Mouse (Mus musculus) bone marrow, adult 2 months (tissue): ENCODE measurements around the gene Gab3. TPM values are rescaled to one million over a fixed set of nuclear protein-coding genes. Genes with fewer than 3 reads are reported as not detected.
"Not testable (repeated sequence)": the region's sequence is repeated elsewhere in the genome, so short reads cannot be mapped to it uniquely, and the experiment has no call there.

Source experiments
- H3K27ac ChIP-seq: fragments of 200-500 bp; 2 replicates; pipeline ENCODE4 v1.5.1; 2012; ENCODE audit warnings: low read depth, mild to moderate bottlenecking, control low read depth, inconsistent platforms, low read length; ENCODE audit not compliant: control insufficient read depth, poor library complexity, insufficient read depth
- H3K4me1 ChIP-seq: fragments of 200-500 bp; 2 replicates; pipeline ENCODE4 v1.6.1; 2011; ENCODE audit warnings: low read length; ENCODE audit not compliant: control insufficient read depth, insufficient read depth
- H3K4me3 ChIP-seq: fragments of 200-500 bp; replicated peaks from 2 replicates; pipeline ENCODE3; 2011; ENCODE audit warnings: mild to moderate bottlenecking, low read depth, low read length, control low read depth; ENCODE audit not compliant: control insufficient read depth
- CTCF ChIP-seq: fragments of 200-500 bp; IDR thresholded peaks from 2 replicates; pipeline ENCODE4 v1.5.1; 2011; ENCODE audit warnings: low read length, control low read depth; ENCODE audit not compliant: control insufficient read depth, insufficient read depth
- POLR2A ChIP-seq: fragments of 200-500 bp; IDR thresholded peaks from 2 replicates; pipeline ENCODE4 v1.6.1; 2011; ENCODE audit warnings: low read depth, mild to moderate bottlenecking, control low read depth, low read length, borderline replicate concordance; ENCODE audit not compliant: control insufficient read depth
- WGBS: fragments of 180-500 bp; shearing (Covaris S2); methylation state at CpG from one replicate; pipeline ENCODE4 v1.1.7; 2018; 5-methylcytosine and 5-hydroxymethylcytosine counted together
- polyA plus RNA-seq: library from polyadenylated mRNA; stranded (reverse); fragments of >200 nt; gene quantifications from 2 replicates; pipeline ENCODE4 v1.2.4, GENCODE M21; 2011; ENCODE audit warnings: low replicate concordance; ENCODE audit not compliant: missing spikeins, insufficient read depth, insufficient read length

The Gab3 gene
- polyA plus RNA-seq, 1 experiment, result 6.8 TPM

DNA sequence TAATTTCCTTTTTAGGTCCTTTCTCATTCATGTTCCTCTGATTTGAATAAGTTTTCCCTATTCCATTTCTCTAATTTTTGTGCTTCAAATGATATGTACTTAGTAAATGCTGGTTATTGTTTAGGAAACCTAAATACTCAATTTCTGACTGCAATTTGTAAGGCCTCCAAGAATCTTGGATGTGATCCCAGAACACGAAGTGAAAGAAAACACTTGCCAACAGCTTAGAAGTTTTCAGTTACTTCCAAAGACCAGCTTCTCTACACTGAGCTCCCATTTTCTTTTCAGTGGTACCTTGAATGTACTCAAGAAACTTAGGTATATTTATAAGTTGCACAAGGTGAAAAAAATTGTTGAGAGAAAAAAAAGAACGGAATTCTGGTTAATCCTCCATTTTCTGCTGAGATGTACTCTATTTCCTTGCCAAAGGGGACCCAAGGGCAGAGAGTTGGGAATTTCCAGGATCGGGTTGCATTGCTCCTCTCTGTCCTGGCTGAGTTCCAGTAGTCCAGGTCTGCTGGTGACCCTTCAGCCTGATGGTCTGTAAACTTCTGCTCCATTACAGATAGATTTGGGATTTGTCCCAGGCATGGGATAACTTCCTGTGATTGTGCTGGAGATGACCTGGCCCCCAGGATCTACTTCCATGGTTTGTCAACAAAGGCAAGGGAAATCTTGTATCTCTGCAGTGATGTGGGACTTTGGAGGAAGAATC lies 38.2 kb downstream of the Gab3 start:
- Histone ChIP-seq H3K4me3 (no peak overlapping the region), H3K27ac (no peak overlapping the region), H3K4me1 (no peaks in the 10 kb centered on the region; the same call in 1 of the 2 replicates)
- WGBS, result 52% methylated on average over 3 of the region's 3 CpGs
- TF ChIP-seq CTCF (no peak), POLR2A (no peak)

GRCm38 (mm10) chrX:75045931-75046330 lies 39.3 kb downstream of the Gab3 start:
- Histone ChIP-seq H3K4me3 (no peak overlapping the region), H3K27ac (no peak overlapping the region), H3K4me1 (no peaks in the 10 kb centered on the region; the same call in 1 of the 2 replicates)
- WGBS, result 67% methylated on average over 1 of the region's 1 CpGs
- TF ChIP-seq POLR2A (no peak), CTCF (no peak)

GRCm38 (mm10) chrX:75044595-75044994 lies 40.7 kb downstream of the Gab3 start:
- Histone ChIP-seq H3K4me3 (no peak overlapping the region), H3K27ac (no peak overlapping the region), H3K4me1 (no peaks in the 10 kb centered on the region; the same call in 1 of the 2 replicates)
- no peak for TF ChIP-seq CTCF
- no peak for TF ChIP-seq POLR2A
- 41% methylated on average over 4 of the region's 4 CpGs for WGBS

DNA sequence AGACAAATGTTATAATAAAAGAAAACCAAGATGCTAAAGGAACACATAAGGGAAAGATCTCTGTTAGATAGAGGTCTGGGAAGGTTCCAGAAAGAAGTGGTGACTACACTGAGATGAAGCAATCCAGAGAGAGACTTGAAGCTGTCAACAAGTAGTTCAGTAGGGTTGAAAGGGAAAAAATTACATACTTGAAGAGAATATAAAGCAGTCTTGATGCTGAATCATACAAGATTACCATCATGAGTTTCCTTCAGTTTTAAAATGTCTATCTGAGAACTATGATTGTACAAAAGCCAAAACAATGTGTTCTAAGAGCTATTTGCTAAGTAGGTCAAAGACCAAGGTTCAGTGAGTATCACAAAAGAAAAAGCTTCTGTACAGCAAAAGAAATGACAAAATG lies 48.6 kb downstream of the Gab3 start:
- no peaks in the 10 kb centered on the region; the same call in 1 of the 2 replicates for H3K4me1 ChIP-seq
- TF ChIP-seq CTCF (no peak), POLR2A (no peak)
- H3K4me3 ChIP-seq, result no peak overlapping the region
- H3K27ac ChIP-seq, result no peak overlapping the region

GRCm38 (mm10) chrX:75035162-75035561 lies 50.1 kb downstream of the Gab3 start:
- 46% methylated on average over 2 of the region's 2 CpGs for WGBS
- TF ChIP-seq POLR2A (no peak), CTCF (no peak)
- Histone ChIP-seq H3K4me1 (no peaks in the 10 kb centered on the region; the same call in 1 of the 2 replicates), H3K27ac (no peak overlapping the region), H3K4me3 (no peak overlapping the region)

GRCm38 (mm10) chrX:75034054-75034453 lies 51.2 kb downstream of the Gab3 start:
- not testable (repeated sequence) for H3K4me1 ChIP-seq, H3K27ac ChIP-seq, H3K4me3 ChIP-seq
- 16% methylated on average over 1 of the region's 1 CpGs for WGBS

DNA sequence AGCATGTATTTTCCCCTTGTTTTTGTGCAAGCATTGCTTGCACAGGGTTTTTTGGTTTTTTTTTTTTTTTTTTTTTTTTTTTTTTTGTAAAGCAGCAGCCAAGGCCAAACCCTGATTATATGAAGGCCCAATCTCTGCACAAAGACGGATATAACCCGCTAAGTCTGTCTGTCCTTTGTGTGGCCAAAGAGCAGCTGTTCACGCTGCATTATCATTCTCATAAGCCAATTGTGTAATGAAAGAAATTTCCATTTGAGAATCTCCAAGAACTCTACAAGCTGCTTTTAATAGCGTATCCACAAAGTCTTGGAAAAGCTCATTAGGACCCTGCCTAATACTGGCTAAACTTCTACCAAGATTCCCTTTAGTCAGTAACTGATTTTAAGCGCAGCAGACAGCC lies 101.5 kb downstream of the Gab3 start:
- Histone ChIP-seq H3K27ac (no peak overlapping the region), H3K4me1 (no peaks in the 10 kb centered on the region), H3K4me3 (no peak overlapping the region)
- 85% methylated on average over 5 of the region's 5 CpGs for WGBS
- no peak for TF ChIP-seq CTCF
- no peak for TF ChIP-seq POLR2A

- not testable (repeated sequence) for H3K4me1 ChIP-seq, H3K27ac ChIP-seq, H3K4me3 ChIP-seq
- WGBS, result 14% methylated on average over 1 of the region's 2 CpGs
These were observed 122.4 kb downstream of the Gab3 start for GRCm38 (mm10) chrX:74962899-74963298.

GRCm38 (mm10) chrX:74959161-74959560 lies 126.1 kb downstream of the Gab3 start:
- H3K27ac ChIP-seq, H3K4me1 ChIP-seq, H3K4me3 ChIP-seq: not testable (repeated sequence)
- 75% methylated on average over 7 of the region's 7 CpGs for WGBS

Other genes with a start within 250 kb of the Gab3 start
- not detected in 2 replicates for gene Gm5936, start 248.3 kb downstream of the Gab3 start, polyA plus RNA-seq
- 28.9 and 58.2 TPM in 2 replicates for gene Dkc1, start 10.4 kb upstream of the Gab3 start, polyA plus RNA-seq
- gene Mpp1, start 45.6 kb upstream of the Gab3 start, polyA plus RNA-seq, result 64.2 and 105 TPM in 2 replicates
- not detected in 2 replicates for gene Smim9, start 78.3 kb upstream of the Gab3 start, polyA plus RNA-seq